Mouse (Mus musculus): ENCODE results near the gene Gm3625. TPM values are rescaled to one million over a fixed set of nuclear protein-coding genes. Genes with fewer than 3 reads are reported as not detected.
A peak's percentile ranks its signal among the peaks of the same experiment; 100 is the strongest.

The Gm3625 gene
- total RNA-seq (2022) = not detected

GRCm38 (mm10) chr12:4592541-4593165 lies at the start of gene Gm3625, which contains the start of gene Itsn2:
TSS of gene Gm3625 (minus strand) at chr12:4592927.
TSS of gene Itsn2 (plus strand) at chr12:4592638.
- DNase-seq (ENCODE audit: low spot score in 2 of 2) = peak; percentile 53 to 63

- no peak for DNase-seq (ENCODE audit: low spot score in 2 of 2)
Observed at GRCm38 (mm10) chr12:4640737-4641136, 48.0 kb upstream of the Gm3625 start.

GRCm38 (mm10) chr12:4638438-4638837 lies 45.7 kb upstream of the Gm3625 start:
- DNase-seq (ENCODE audit: low spot score in 2 of 2) = no peak

- DNase-seq (ENCODE audit: low spot score in 2 of 2) = no peak
Observed at GRCm38 (mm10) chr12:4632957-4633356, 40.2 kb upstream of the Gm3625 start.

- no peak for DNase-seq (ENCODE audit: low spot score in 2 of 2)
Observed at GRCm38 (mm10) chr12:4624201-4624600, 31.5 kb upstream of the Gm3625 start.

GRCm38 (mm10) chr12:4614722-4615121 lies 22.0 kb upstream of the Gm3625 start:
- no peak for DNase-seq (ENCODE audit: low spot score in 2 of 2)

- no peak for DNase-seq (ENCODE audit: low spot score in 2 of 2)
Observed at GRCm38 (mm10) chr12:4606625-4607024, 13.9 kb upstream of the Gm3625 start.

GRCm38 (mm10) chr12:4599713-4600112 lies 7.0 kb upstream of the Gm3625 start:
- no peak for DNase-seq (ENCODE audit: low spot score in 2 of 2)

- DNase-seq (ENCODE audit: low spot score in 2 of 2) = no peak
Observed at GRCm38 (mm10) chr12:4598666-4599428, 6.1 kb upstream of the Gm3625 start.

GRCm38 (mm10) chr12:4595055-4595454 lies 2.3 kb upstream of the Gm3625 start:
- no peak for DNase-seq (ENCODE audit: low spot score in 2 of 2)

- no peak for DNase-seq (ENCODE audit: low spot score in 2 of 2)
Observed at GRCm38 (mm10) chr12:4593930-4594391, 1.2 kb upstream of the Gm3625 start.

- peak; percentile 25 to 40 for DNase-seq (ENCODE audit: low spot score in 2 of 2)
Observed at GRCm38 (mm10) chr12:4593166-4593929, 621 bp upstream of the Gm3625 start.

GRCm38 (mm10) chr12:4592025-4592424 lies 702 bp downstream of the Gm3625 start:
- no peak for DNase-seq (ENCODE audit: low spot score in 2 of 2)

GRCm38 (mm10) chr12:4588603-4589002 lies 4.1 kb downstream of the Gm3625 start:
- peak in 1 of 2 experiments; percentile 18 for DNase-seq (ENCODE audit: low spot score in 2 of 2)

GRCm38 (mm10) chr12:4587846-4588245 lies 4.9 kb downstream of the Gm3625 start:
- DNase-seq (ENCODE audit: low spot score in 2 of 2) = no peak

GRCm38 (mm10) chr12:4582326-4582725 lies 10.4 kb downstream of the Gm3625 start:
- DNase-seq (ENCODE audit: low spot score in 2 of 2) = no peak

- DNase-seq (ENCODE audit: low spot score in 2 of 2) = no peak
Observed at GRCm38 (mm10) chr12:4574065-4574464, 18.7 kb downstream of the Gm3625 start.

GRCm38 (mm10) chr12:4571864-4572263 lies 20.9 kb downstream of the Gm3625 start:
- no peak for DNase-seq (ENCODE audit: low spot score in 2 of 2)

- DNase-seq (ENCODE audit: low spot score in 2 of 2) = no peak
Observed at GRCm38 (mm10) chr12:4558475-4559279, 34.0 kb downstream of the Gm3625 start.

- DNase-seq (ENCODE audit: low spot score in 2 of 2) = no peak
Observed at GRCm38 (mm10) chr12:4558013-4558412, 34.7 kb downstream of the Gm3625 start.

GRCm38 (mm10) chr12:4557436-4557835 lies 35.3 kb downstream of the Gm3625 start:
- DNase-seq (ENCODE audit: low spot score in 2 of 2) = no peak

All from left cerebral cortex, adult 8-10 months (tissue).